Mouse (Mus musculus) T-helper 17 cell (primary cell): ENCODE results near the gene Rab34.

Experiments used
- in situ Hi-C, 2 experiments: fragments of 300-600 bp; cut with MboI, MseI; formaldehyde crosslinking; loops; 1 replicate in 1 of 2; 2 replicates in 1 of 2; pipeline ENCODE4 v1.15.1; 2025; ENCODE audit warnings: high pct_unique_total_duplicates in 2 of 2

Gene Rab34

GRCm38 (mm10) chr11:78188331-78189233 is at the start of gene Rab34:
Gene Rab34, plus strand, starts transcription at chr11:78188430.
- in situ Hi-C loops, result no loop called here

GRCm38 (mm10) chr11:78140665-78141064 is 47.6 kb upstream of the Rab34 start:
- in situ Hi-C loops, result no loop called here

GRCm38 (mm10) chr11:78143520-78143919 is 44.7 kb upstream of the Rab34 start:
- in situ Hi-C loops, result no loop called here

GRCm38 (mm10) chr11:78146168-78146567 is 42.1 kb upstream of the Rab34 start:
- in situ Hi-C loops, result loop anchor here in 1 of 2 experiments (5.0 kb wide), 1 partner anchor 39 kb away; no protein-coding TSS in a partner anchor

GRCm38 (mm10) chr11:78146707-78147543 is 41.3 kb upstream of the Rab34 start:
- in situ Hi-C loops, result loop anchor here in 1 of 2 experiments (5.0 kb wide), 1 partner anchor 40 kb away; no protein-coding TSS in a partner anchor

GRCm38 (mm10) chr11:78151161-78151560 is 37.1 kb upstream of the Rab34 start:
- in situ Hi-C loops, result no loop called here

GRCm38 (mm10) chr11:78152299-78153231 is 35.7 kb upstream of the Rab34 start:
- in situ Hi-C loops, result no loop called here

GRCm38 (mm10) chr11:78153778-78154177 is 34.5 kb upstream of the Rab34 start:
- in situ Hi-C loops, result no loop called here

- in situ Hi-C loops, result no loop called here
These were observed 32.6 kb upstream of the Rab34 start for GRCm38 (mm10) chr11:78155674-78156073.

- in situ Hi-C loops, result no loop called here
These were observed 32.0 kb upstream of the Rab34 start for GRCm38 (mm10) chr11:78156156-78156699.

- in situ Hi-C loops, result no loop called here
These were observed 29.1 kb upstream of the Rab34 start for GRCm38 (mm10) chr11:78159096-78159495.

GRCm38 (mm10) chr11:78159557-78159956 is 28.7 kb upstream of the Rab34 start:
- in situ Hi-C loops, result no loop called here

GRCm38 (mm10) chr11:78160171-78160570 is 28.1 kb upstream of the Rab34 start:
- in situ Hi-C loops, result no loop called here

- in situ Hi-C loops, result no loop called here
These were observed 27.6 kb upstream of the Rab34 start for GRCm38 (mm10) chr11:78160675-78161074.

- in situ Hi-C loops, result no loop called here
These were observed 27.1 kb upstream of the Rab34 start for GRCm38 (mm10) chr11:78161169-78161568.

GRCm38 (mm10) chr11:78161968-78162367 is 26.3 kb upstream of the Rab34 start:
- in situ Hi-C loops, result no loop called here

GRCm38 (mm10) chr11:78162504-78162903 is 25.7 kb upstream of the Rab34 start:
- in situ Hi-C loops, result no loop called here

GRCm38 (mm10) chr11:78163045-78163444 is 25.2 kb upstream of the Rab34 start:
- in situ Hi-C loops, result no loop called here

- in situ Hi-C loops, result no loop called here
These were observed 24.3 kb upstream of the Rab34 start for GRCm38 (mm10) chr11:78163681-78164603.

- in situ Hi-C loops, result no loop called here
These were observed 23.7 kb upstream of the Rab34 start for GRCm38 (mm10) chr11:78164604-78164923.
